Mouse (Mus musculus): ENCODE results near the gene Gps1. TPM values are rescaled to one million over a fixed set of nuclear protein-coding genes. Genes with fewer than 3 reads are reported as not detected.

Gene Gps1
- total and polyA plus RNA-seq, 3 experiments = 173 to 266 (median 219) TPM

DNA sequence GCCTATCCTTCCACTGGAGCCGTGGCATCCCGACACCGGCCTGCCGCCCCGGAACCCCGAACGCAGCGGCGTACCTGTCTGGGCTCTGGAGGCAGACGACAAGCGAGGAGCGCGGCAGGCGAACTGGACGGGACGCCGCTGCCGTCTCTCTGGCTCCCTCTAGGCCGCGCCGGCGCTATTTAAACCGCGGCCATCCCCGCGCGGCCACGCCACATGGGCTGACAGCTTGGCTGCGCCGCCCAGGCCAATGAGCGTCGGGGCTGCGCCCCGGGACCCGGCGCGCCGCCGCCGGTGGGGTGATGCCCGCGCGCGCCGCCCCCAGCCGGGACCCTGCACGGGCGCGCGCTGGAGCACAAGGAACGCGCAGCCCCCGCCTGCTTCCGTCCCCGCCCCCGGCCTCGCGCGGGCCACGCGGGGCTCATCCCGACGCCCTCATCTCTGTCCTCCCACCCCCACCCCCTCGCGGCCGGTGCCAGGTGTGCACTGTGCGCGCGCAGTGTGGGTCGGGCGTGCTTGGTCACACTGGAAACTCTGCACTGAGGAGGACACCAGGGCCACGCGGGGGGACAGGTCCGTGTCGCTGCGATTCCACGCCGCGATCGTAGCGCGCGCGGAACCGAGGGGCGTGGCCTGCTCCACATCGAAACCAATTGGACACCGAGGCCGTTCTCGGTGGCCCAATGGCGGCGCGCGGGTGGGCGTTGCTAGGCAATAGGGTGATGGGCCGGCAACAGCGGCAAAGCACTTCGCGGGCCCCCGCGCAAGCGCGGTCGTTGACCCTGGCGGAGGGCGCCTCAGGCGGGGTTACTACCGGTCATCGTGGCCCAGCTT lies 40.1 kb downstream of the Gps1 start, which contains the start of gene Fasn (continued):
- TF ChIP-seq POLR2AphosphoS5 (IDR thresholded peaks at IDR 0.05; ENCODE audit: borderline replicate concordance, low read depth, low read length) = peak; percentile 97; the same call in 1 of the 2 replicates
- peak in 2 of 3 experiments; percentile 49 to 59; a peak in 4 of 6 replicates for TF ChIP-seq CTCF (IDR thresholded peaks at IDR 0.05 in 2 of 3, conservative IDR thresholded peaks at IDR 0.05 in 1 of 3; ENCODE audit: control insufficient read depth in 1 of 3, insufficient read depth in 1 of 3, low read depth in 2 of 3, low read length in 3 of 3, poor library complexity in 1 of 3, severe bottlenecking in 1 of 3)
- TF ChIP-seq UBTF (IDR thresholded peaks at IDR 0.05; ENCODE audit: borderline replicate concordance, insufficient read depth, low read depth, low read length) = 0 out of 2 replicates have a peak, but pooled peaks have one; percentile 48
- TF ChIP-seq POLR2AphosphoS2 (IDR thresholded peaks at IDR 0.05; ENCODE audit: low read length) = peak; percentile 83

DNA sequence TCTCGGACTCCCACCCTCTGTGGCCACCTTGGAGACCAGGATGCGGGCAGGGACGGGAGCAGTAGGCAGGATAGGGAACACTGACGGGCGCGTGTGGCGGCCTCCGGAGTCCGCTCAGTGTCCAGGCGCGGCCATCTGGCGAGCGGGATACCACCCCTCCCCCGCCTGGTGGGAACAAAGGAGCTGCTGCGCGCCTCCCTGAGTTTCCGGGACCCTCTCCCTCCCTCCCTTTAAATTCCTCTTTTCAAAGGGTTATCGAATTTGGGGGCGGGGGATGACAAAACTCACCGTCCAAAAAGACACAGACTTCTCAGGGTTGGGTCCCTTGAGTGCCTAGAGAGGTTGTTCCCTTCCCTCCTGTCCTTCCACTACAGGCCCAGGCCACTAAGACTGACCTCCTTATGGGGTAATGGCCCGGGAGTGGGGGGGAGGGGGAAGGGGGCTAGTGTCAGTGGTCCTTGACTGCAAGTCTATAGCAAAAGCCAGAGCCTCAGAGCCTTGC lies 40.8 kb downstream of the Gps1 start:
- no peak for DNase-seq (ENCODE audit: low read depth, low spot score)
- TF ChIP-seq USF2 (IDR thresholded peaks at IDR 0.05; ENCODE audit: borderline replicate concordance in 1 of 2, insufficient read depth in 1 of 2, low read depth in 1 of 2, low read length in 2 of 2) (no peak), SMC3 (IDR thresholded peaks at IDR 0.05; ENCODE audit: low read depth, low read length) (no peak), CHD2 (IDR thresholded peaks at IDR 0.05; ENCODE audit: low read length) (peak; percentile 38; the same call in 1 of the 2 replicates), JUND (IDR thresholded peaks at IDR 0.05; ENCODE audit: low read depth, low read length) (no peak), KAT2A (conservative IDR thresholded peaks at IDR 0.05; ENCODE audit: low read depth, low read length) (no peak), ELF1 (IDR thresholded peaks at IDR 0.05; ENCODE audit: low read depth, low read length) (0 out of 2 replicates have a peak, but pooled peaks have one; percentile 9), CTCF (IDR thresholded peaks at IDR 0.05 in 2 of 3, conservative IDR thresholded peaks at IDR 0.05 in 1 of 3; ENCODE audit: control insufficient read depth in 1 of 3, insufficient read depth in 1 of 3, low read depth in 2 of 3, low read length in 3 of 3, poor library complexity in 1 of 3, severe bottlenecking in 1 of 3) (no peak), GATA1 (IDR thresholded peaks at IDR 0.05; ENCODE audit: low read depth, low read length) (no peak), RCOR1 (IDR thresholded peaks at IDR 0.05; ENCODE audit: low read depth, low read length) (0 out of 2 replicates have a peak, but pooled peaks have one; percentile 25), MYC (IDR thresholded peaks at IDR 0.05; ENCODE audit: low read depth, low read length) (no peak), POLR2AphosphoS5 (IDR thresholded peaks at IDR 0.05; ENCODE audit: borderline replicate concordance, low read depth, low read length) (no peak), POLR2AphosphoS2 (IDR thresholded peaks at IDR 0.05; ENCODE audit: low read length) (no peak), ETS1 (IDR thresholded peaks at IDR 0.05; ENCODE audit: low read depth, low read length) (0 out of 2 replicates have a peak, but pooled peaks have one; percentile 13), POLR2A (IDR thresholded peaks at IDR 0.05; ENCODE audit: control insufficient read depth in 1 of 2, insufficient read depth in 1 of 2, low read depth in 1 of 2, low read length in 2 of 2, poor library complexity in 1 of 2) (peak in 1 of 2 experiments; percentile 53; a peak in 2 of 4 replicates), NRF1 (IDR thresholded peaks at IDR 0.05; ENCODE audit: insufficient read depth, low read depth, low read length, poor library complexity, severe bottlenecking) (no peak), HCFC1 (IDR thresholded peaks at IDR 0.05; ENCODE audit: low read depth, low read length) (no peak; the same call in none of the 2 replicates), SIN3A (IDR thresholded peaks at IDR 0.05; ENCODE audit: low read length) (no peak; the same call in 1 of the 2 replicates), NELFE (IDR thresholded peaks at IDR 0.05; ENCODE audit: low read depth, low read length) (no peak; the same call in 1 of the 2 replicates), TCF12 (IDR thresholded peaks at IDR 0.05; ENCODE audit: low read depth, low read length) (no peak), MYB (IDR thresholded peaks at IDR 0.05; ENCODE audit: low read depth, low read length) (no peak), MAZ (IDR thresholded peaks at IDR 0.05; ENCODE audit: low read depth, low read length) (peak; percentile 33; the same call in 1 of the 2 replicates), RAD21 (IDR thresholded peaks at IDR 0.05; ENCODE audit: low read depth, low read length) (no peak)
- Histone ChIP-seq H3K79me2 (ENCODE audit: control insufficient read depth, insufficient read depth, low read length, poor library complexity) (peaks cover 40% of the 10 kb centered on the region), H3K4me1 (ENCODE audit: control insufficient read depth in 1 of 2, insufficient read depth in 2 of 2, low read length in 2 of 2) (peaks cover 0 to 20% of the 10 kb centered on the region in 2 experiments; a peak in 3 of 4 replicates), H3K27me3 (ENCODE audit: control insufficient read depth in 1 of 2, insufficient read depth in 2 of 2, low read length in 2 of 2) (no peaks in the 10 kb centered on the region), H3K36me3 (ENCODE audit: control insufficient read depth in 1 of 2, insufficient read depth in 2 of 2, low read length in 2 of 2) (peaks cover 0 to 12% of the 10 kb centered on the region in 2 experiments; a peak in 3 of 4 replicates), H3K4me3 (ENCODE audit: control insufficient read depth in 1 of 2, insufficient read depth in 1 of 2, low read depth in 2 of 2, low read length in 2 of 2) (peak overlapping the region; percentile 69 to 77), H3K9me3 (replicated peaks; ENCODE audit: insufficient read depth, low read length) (no peaks in the 10 kb centered on the region), H3K27ac (ENCODE audit: control insufficient read depth, low read depth, low read length) (peak overlapping the region; percentile 74), H3K9ac (ENCODE audit: control insufficient read depth, low read depth, low read length, poor library complexity, severe bottlenecking) (peak overlapping the region; percentile 89)
